In genomic region chr3:41492031-41492726, GRCm38 (mm10) we compare ENCODE assay signal across 14 mouse cellular contexts.
A peak's percentile ranks its signal among the peaks of the same experiment; 100 is the strongest.
DNase-seq lines count a peak whose midpoint lies in the region; ATAC-seq and TF ChIP-seq lines count a peak whose summit lies in the region.
"Had no signal": no experiment of that assay in that cellular context is flagged by ENCODE, and none has a peak within 500 bp of the region (broad histone marks: within the 10 kb centered on the region; RNA-seq: fewer than 3 reads in every experiment).

No protein-coding gene starts in this region.

- H3K36me3 ChIP-seq in heart, adult 2 months (ENCODE audit: control insufficient read depth, insufficient read depth, low read length): no peaks in the 10 kb centered on the region
- H3K36me3 ChIP-seq in stomach, postnatal 0 days (ENCODE audit: control insufficient read depth, insufficient read depth, low read length): no peaks in the 10 kb centered on the region
- H3K36me3 ChIP-seq: heart, embryonic 13.5 days had no signal

- H3K27ac ChIP-seq in heart, adult 2 months: no peak overlapping the region
- no peak overlapping the region for H3K27ac ChIP-seq in stomach, postnatal 0 days (replicated peaks)
- H3K27ac ChIP-seq: heart, embryonic 13.5 days; liver, embryonic 14.5 days had no signal

- no peak overlapping the region for H3K4me2 ChIP-seq in stomach, postnatal 0 days (replicated peaks; ENCODE audit: low read depth)
- H3K4me2 ChIP-seq: heart, embryonic 13.5 days; midbrain, embryonic 11.5 days had no signal

- H3K9ac ChIP-seq in heart, adult 2 months (ENCODE audit: low read depth, low read length): no peak overlapping the region
- H3K9ac ChIP-seq in stomach, postnatal 0 days (ENCODE audit: low read length): no peak overlapping the region
- H3K9ac ChIP-seq: heart, embryonic 13.5 days; liver, embryonic 14.5 days had no signal

- peak in 1 of 2 experiments; percentile 14 for DNase-seq in heart, adult 2 months
- no peak for DNase-seq in heart, adult 11 months
- peak; percentile 28 for DNase-seq in lung, adult 2 months
- no peak for DNase-seq in lung, postnatal 4 days
- peak; percentile 51 for DNase-seq in R1 (ENCODE audit: low read depth, low spot score)
- DNase-seq in stomach, postnatal 0 days (ENCODE audit: low spot score): peak; percentile 27
- no peak for DNase-seq in thymus, postnatal 25 days
- DNase-seq in Muller cell, postnatal 12 days (ENCODE audit: inconsistent ontology term): no peak
- DNase-seq: cerebellum, adult 11 months; thymus, postnatal 14 days had no signal

- intact Hi-C loops in heart, adult 2 months (cut with DNase I): no loop called here

- TF ChIP-seq EP300 in heart, adult 2 months (IDR thresholded peaks at IDR 0.05; ENCODE audit: insufficient read depth, low read depth, low read length): no peak
- no peak for TF ChIP-seq EP300 in stomach, postnatal 0 days (optimal IDR thresholded peaks at IDR 0.05)

- ATAC-seq in stomach, postnatal 0 days (ENCODE audit: low FRiP score, low TSS enrichment): no peak
- ATAC-seq: activated CD4-positive, CD25-positive, alpha-beta regulatory T cell, adult 4 months had no signal

- H3K9me3 ChIP-seq in stomach, postnatal 0 days (ENCODE audit: control insufficient read depth, low read length): no peaks in the 10 kb centered on the region
- H3K9me3 ChIP-seq: heart, embryonic 13.5 days had no signal

- 76% methylated on average over 3 of the region's 3 CpGs for WGBS in heart, adult 2 months
- WGBS in lung, adult 2 months: 64% methylated on average over 3 of the region's 3 CpGs
- WGBS in stomach, postnatal 0 days: 74% methylated on average over 3 of the region's 3 CpGs

- TF ChIP-seq CTCF in heart, adult 2 months (IDR thresholded peaks at IDR 0.05): peak; percentile 32
- no peak for TF ChIP-seq CTCF in lung, adult 2 months (IDR thresholded peaks at IDR 0.05; ENCODE audit: insufficient read depth, low read length)
- TF ChIP-seq CTCF in stomach, postnatal 0 days (IDR thresholded peaks at IDR 0.05; ENCODE audit: low read depth): peak; percentile 26

- H3K4me3 ChIP-seq in heart, adult 2 months: no peak overlapping the region
- no peak overlapping the region for H3K4me3 ChIP-seq in lung, adult 2 months (replicated peaks; ENCODE audit: extremely low read depth, low read depth, low read length)
- no peak overlapping the region for H3K4me3 ChIP-seq in stomach, postnatal 0 days (ENCODE audit: low read depth, low read length)
- H3K4me3 ChIP-seq: heart, embryonic 13.5 days had no signal

- H3K27me3 ChIP-seq in heart, adult 2 months (ENCODE audit: control insufficient read depth, insufficient read depth, low read length): no peaks in the 10 kb centered on the region
- H3K27me3 ChIP-seq in stomach, postnatal 0 days (ENCODE audit: control insufficient read depth, insufficient read depth, low read length): no peaks in the 10 kb centered on the region
- H3K27me3 ChIP-seq: heart, embryonic 13.5 days had no signal

- peaks cover 1% of the 10 kb centered on the region; the same call in 1 of the 2 replicates for H3K4me1 ChIP-seq in heart, adult 2 months (ENCODE audit: control insufficient read depth, insufficient read depth, low read length)
- H3K4me1 ChIP-seq in lung, adult 2 months (ENCODE audit: control insufficient read depth, insufficient read depth, low read length): no peaks in the 10 kb centered on the region; the same call in 1 of the 2 replicates
- H3K4me1 ChIP-seq in stomach, postnatal 0 days (replicated peaks; ENCODE audit: control insufficient read depth, insufficient read depth): no peaks in the 10 kb centered on the region

- no peaks in the 10 kb centered on the region for H3K79me2 ChIP-seq in heart, adult 2 months (replicated peaks; ENCODE audit: control insufficient read depth, insufficient read depth, low read length)

- no peak for TF ChIP-seq POLR2A in heart, adult 2 months (IDR thresholded peaks at IDR 0.05; ENCODE audit: insufficient read depth, low read depth, low read length)
- no peak for TF ChIP-seq POLR2A in lung, adult 2 months (IDR thresholded peaks at IDR 0.05; ENCODE audit: borderline replicate concordance, extremely low read depth, low read depth, low read length)

Comparison
In these comparisons a context has a peak if more than half of its experiments do, and no peak if none do; other contexts are left out.
1. DNase-seq: peak in lung, adult 2 months (single experiment), R1 (single experiment) and stomach, postnatal 0 days (single experiment); none in heart, adult 11 months (single experiment), lung, postnatal 4 days (0 of 2), thymus, postnatal 25 days (single experiment) and Muller cell, postnatal 12 days (single experiment).